Mouse (Mus musculus) brain, embryonic 18.5 days (tissue): ENCODE results near the gene Ces1f.

Source experiments
- DNase-seq: peaks from one replicate; pipeline ENCODE4 v3.0.0-alpha.2; 2012; ENCODE audit warnings: low read depth, low spot score

Ces1f gene

DNA sequence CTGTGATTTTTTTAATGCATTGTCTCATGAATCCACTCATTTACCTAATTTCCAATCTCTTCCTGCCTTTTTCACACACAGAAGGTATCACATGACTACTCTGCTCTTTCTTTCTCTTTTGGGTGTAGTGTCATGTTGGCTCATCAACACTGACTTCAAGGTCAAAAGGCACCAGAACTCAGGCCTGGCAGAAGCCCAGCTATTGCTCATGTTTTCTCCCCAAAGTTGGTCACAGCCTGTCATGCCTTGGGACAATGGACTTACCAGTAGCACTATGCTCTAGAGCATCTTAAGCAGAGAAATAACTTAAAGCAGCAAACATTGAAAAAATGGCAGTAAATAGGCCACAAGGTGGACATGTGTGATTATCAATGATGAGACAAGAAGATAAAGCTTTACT is 68.5 kb downstream of the Ces1f start:
- DNase-seq = no peak
